Mouse (Mus musculus): ENCODE results near the gene Tenm2.

Tenm2 gene

GRCm38 (mm10) chr11:36592471-36592870, 643.3 kb downstream of the Tenm2 start:
- DNase-seq (ENCODE audit: low spot score), result no peak

DNA sequence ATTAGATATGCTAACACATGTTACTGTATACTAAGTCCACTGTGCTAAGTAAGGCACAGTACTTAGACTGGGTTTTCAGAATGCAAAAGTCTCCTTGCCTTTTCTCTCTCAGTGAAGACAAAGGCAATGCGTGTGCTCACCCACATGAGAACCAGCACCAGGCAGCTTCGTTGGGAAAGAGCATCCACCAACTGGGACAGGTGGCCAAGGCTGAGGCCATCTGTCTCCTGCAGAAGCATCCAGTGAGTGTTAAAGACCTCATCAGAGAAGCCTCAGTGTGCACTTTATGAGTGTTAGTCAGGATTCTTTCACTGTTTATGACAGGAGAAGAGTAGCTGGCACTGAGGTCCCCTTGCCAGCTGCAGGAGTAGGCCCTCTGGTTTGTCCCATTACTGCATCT, 669.6 kb downstream of the Tenm2 start:
- DNase-seq (ENCODE audit: low spot score), result peak; percentile 28

DNA sequence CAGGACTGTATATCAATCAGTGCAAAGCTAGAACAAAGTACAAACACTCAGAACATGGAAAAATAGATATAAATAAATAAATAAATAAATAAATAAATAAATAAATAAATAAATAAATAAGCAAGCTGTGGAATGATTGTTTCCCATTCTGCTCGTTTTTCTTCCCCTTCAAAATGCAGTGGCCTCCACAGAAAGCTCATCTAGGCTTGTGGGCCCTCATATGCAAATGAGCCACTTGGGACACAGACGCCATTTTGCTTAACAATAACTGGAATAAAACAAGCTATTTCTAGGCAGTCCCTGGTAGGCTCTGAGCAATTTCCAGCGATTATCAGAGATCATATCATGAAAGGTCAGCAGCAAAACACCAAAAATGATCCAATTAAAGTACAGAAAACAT, 672.9 kb downstream of the Tenm2 start:
- DNase-seq (ENCODE audit: low spot score), result no peak

DNA sequence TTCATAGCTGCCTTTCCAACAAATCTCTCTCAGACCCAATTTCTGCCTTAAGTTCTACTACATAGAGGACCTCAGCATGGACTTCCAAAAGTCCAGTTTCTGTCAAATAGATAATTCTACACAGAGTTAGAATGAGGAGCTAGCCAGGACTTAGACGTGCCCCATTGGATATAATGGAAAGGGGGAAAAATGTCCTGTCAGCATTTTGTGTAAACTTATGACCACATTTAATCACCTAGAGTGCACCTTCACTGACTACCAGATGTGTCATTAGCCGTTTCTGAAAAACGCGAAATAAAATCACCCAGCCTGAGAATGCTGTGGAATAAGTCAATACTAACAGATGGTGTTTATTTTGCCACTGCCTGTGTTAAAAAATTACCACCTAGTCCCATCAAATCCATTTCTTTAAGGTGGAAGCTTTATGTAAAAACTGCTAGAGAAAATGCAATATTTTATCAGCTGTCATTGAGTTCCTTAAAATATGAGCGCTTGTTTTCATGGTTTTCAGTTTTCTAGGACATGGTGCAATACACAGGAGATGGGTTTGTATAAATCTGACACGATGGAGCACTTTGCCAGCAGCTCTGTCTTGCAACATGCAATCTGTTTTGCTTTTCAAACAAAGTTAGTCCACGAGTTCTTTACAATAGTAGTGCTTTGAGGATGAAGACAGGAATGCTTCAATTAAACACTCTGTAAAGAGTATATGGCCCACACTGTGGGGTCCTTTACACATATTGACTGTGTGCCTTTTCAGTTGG, 674.8 kb downstream of the Tenm2 start:
- no peak for DNase-seq (ENCODE audit: low spot score)

- DNase-seq (ENCODE audit: low spot score), result no peak
Measured at GRCm38 (mm10) chr11:36557316-36557715, 678.4 kb downstream of the Tenm2 start.

DNA sequence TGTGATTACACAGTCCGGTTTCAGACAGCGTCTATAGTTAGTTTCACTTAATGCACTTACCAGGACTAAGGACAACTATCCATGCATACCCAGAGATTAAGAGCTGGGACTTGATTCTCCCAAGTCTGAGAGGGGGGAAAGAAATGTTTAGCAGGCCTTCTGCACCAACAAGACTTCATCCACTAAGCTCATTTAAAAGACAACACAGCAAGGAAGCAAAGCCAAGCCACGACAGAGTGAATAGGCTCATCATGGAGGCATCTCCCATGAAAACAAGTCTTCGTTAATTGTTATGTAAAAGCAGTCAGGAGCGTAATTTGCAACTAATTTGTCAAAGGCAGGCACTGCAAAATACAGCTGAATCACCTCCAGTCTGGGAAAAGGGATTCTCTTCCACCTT, 682.5 kb downstream of the Tenm2 start:
- DNase-seq (ENCODE audit: low spot score), result no peak

GRCm38 (mm10) chr11:36550649-36551048, 685.1 kb downstream of the Tenm2 start:
- DNase-seq (ENCODE audit: low spot score), result no peak

- no peak for DNase-seq (ENCODE audit: low spot score)
Measured at GRCm38 (mm10) chr11:36549398-36550139, 686.2 kb downstream of the Tenm2 start.

DNA sequence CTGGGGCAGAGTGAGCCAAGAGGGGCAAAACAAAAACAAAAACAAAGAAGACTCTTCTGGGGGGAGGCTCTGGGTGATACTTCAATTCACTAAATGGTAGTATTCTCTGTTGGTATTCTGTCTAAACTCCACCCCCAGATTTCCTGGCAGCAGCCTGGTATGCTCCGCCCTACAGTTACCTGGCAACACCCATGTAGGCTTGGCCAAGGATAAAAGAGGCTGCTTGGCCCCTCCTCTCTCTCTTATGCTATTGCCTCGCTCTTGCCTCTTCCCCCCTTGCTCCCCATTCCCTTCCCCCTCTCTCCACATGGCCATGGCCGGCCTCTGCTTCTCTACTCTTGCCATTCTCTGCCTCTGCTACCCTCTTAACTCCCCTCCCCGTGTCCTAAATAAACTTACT, 687.6 kb downstream of the Tenm2 start:
- no peak for DNase-seq (ENCODE audit: low spot score)

GRCm38 (mm10) chr11:36538144-36538543, 697.6 kb downstream of the Tenm2 start:
- DNase-seq (ENCODE audit: low spot score), result no peak

GRCm38 (mm10) chr11:36537573-36538133, 698.1 kb downstream of the Tenm2 start:
- no peak for DNase-seq (ENCODE audit: low spot score)

DNA sequence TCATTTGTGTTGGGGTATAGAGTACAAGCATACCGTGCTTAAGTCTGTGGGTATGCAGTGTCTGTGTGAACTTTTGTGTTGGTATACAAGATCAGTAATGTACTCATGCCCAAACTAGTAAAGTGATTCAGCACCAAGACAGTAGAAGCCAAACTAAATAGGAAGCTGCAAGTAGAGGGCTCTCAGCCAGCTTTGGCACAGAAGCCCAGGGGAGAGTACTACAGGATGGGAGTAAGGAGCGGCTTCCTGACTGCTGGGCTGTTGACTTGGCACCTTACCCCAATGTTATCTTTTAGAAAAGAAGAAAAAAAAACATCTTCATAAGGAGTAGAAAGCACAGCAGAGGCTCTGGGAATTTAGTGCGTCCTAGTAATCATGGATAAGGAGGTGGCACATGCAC, 700.2 kb downstream of the Tenm2 start:
- DNase-seq (ENCODE audit: low spot score), result no peak

DNA sequence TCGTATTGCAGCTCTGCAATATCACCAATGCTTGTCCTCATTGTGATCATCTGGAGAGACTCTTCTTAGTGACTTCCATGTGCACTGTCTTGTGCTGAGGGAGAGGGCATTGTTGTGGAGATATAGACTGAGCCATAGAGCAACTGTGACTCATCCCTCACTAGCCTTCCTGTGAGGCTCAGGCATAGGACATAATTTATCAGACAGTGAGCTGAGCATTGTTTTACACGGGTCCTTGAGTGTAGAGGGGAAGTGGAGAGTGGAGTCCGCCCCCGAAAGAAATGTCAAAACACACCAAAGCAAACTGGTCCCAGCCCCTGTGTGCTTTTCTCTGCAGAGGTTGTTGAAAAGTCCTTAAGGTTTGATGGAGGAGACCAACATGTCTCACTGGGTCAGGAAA, 704.1 kb downstream of the Tenm2 start:
- DNase-seq (ENCODE audit: low spot score), result no peak

- DNase-seq (ENCODE audit: low spot score), result no peak
Measured at GRCm38 (mm10) chr11:36527509-36527908, 708.3 kb downstream of the Tenm2 start.

DNA sequence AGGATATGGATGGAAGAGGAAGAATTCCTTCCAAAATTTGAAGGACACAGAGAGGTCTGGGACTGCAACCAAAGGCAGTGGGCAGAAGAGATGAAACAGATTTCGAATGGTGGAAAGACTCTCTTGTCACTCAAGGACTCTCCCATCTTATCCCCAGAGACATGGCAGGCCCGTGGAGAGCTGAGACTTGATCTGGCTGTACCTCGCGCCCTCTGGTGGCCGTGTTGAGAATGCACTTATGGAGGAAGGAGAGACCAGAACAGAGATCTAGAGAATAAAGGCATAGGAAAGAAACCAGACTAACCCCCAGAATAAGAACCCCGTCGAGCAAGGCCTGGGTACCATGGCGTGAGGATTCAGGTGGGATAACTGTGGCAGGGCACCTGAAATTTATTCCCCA, 709.4 kb downstream of the Tenm2 start:
- DNase-seq (ENCODE audit: low spot score), result peak; percentile 72

DNA sequence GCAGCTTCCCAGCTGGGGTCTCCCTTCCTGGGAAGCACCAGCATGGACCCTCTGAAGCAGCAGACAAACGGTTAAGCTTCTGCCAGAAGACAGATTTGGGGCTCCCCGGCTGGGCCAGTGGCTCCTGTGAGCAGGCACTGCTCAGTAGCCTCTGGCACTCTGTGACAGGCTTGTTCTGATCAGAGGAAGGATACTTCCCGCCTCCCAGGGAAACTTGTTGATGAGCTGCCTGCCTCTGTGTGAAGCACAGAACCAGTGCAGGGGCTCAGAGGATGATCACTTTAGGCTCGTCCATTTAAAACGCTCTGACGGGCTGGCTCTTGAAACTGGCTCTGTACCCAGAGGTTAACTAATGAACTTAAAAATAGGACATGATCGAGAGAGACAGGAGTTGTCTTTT, 723.3 kb downstream of the Tenm2 start:
- DNase-seq (ENCODE audit: low spot score), result no peak

- DNase-seq (ENCODE audit: low spot score), result no peak
Measured at GRCm38 (mm10) chr11:36508312-36508711, 727.5 kb downstream of the Tenm2 start.

GRCm38 (mm10) chr11:36494898-36495548, 740.7 kb downstream of the Tenm2 start:
- DNase-seq (ENCODE audit: low spot score), result peak; percentile 26

GRCm38 (mm10) chr11:36492274-36492673, 743.5 kb downstream of the Tenm2 start:
- DNase-seq (ENCODE audit: low spot score), result no peak

GRCm38 (mm10) chr11:36490085-36490484, 745.7 kb downstream of the Tenm2 start:
- no peak for DNase-seq (ENCODE audit: low spot score)

GRCm38 (mm10) chr11:36488666-36489065, 747.1 kb downstream of the Tenm2 start:
- DNase-seq (ENCODE audit: low spot score), result no peak

DNA sequence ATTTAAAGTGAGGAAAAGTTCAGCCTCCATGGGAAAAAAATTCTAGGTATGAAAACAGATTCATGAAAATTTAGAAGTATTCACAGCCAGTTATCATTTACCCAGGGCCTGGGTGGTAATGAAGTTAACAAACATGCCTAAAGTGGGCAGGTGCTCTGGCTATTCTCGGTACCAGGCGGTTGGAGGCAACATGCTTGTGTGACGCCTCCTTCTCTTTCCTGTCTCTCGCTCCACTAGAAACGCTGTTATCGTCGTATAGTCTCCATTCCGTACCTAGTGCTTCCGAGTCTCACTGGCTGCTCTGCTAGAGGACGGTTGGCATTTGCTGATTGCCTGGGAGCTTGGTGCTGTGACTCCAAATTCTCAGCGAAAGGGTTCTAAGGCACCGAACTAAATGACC, 749.7 kb downstream of the Tenm2 start:
- DNase-seq (ENCODE audit: low spot score), result no peak

Data from left cerebral cortex, adult 11 months (tissue).